Mouse (Mus musculus) stomach, postnatal 0 days (tissue): ENCODE results near the gene Acer1. TPM values are rescaled to one million over a fixed set of nuclear protein-coding genes. Genes with fewer than 3 reads are reported as not detected.
A peak's percentile ranks its signal among the peaks of the same experiment; 100 is the strongest.

Source experiments
- ATAC-seq: fragments of 200-750 bp; cut with Nextera tagmentation; 2 replicates; pipeline ENCODE4 v1.8.0; 2017; ENCODE audit not compliant: low FRiP score, low TSS enrichment
- DNase-seq: peaks from one replicate; pipeline ENCODE4 v3.0.0-alpha.2; 2016; ENCODE audit warnings: low spot score
- H3K27ac ChIP-seq: fragments of 300-500 bp; sonication (generic); replicated peaks from 2 replicates; pipeline ENCODE4 v1.5.1; 2014; ENCODE audit warnings: mild to moderate bottlenecking, control low read depth
- H3K27me3 ChIP-seq: fragments of 300-500 bp; sonication (generic); 2 replicates; pipeline ENCODE4 v1.6.1; 2014; ENCODE audit warnings: low read length; ENCODE audit not compliant: control insufficient read depth, insufficient read depth
- H3K36me3 ChIP-seq: fragments of 300-500 bp; sonication (generic); 2 replicates; pipeline ENCODE4 v1.6.1; 2014; ENCODE audit warnings: low read length, mixed read lengths; ENCODE audit not compliant: control insufficient read depth, insufficient read depth
- H3K4me1 ChIP-seq: fragments of 300-500 bp; sonication (generic); replicated peaks from 2 replicates; pipeline ENCODE4 v1.6.1; 2014; ENCODE audit warnings: antibody characterized with exemption; ENCODE audit not compliant: control insufficient read depth, insufficient read depth
- H3K4me2 ChIP-seq: fragments of 300-500 bp; sonication (generic); replicated peaks from 2 replicates; pipeline ENCODE4 v1.6.1; 2014; ENCODE audit warnings: low read depth, mild to moderate bottlenecking, control low read depth, moderate library complexity
- H3K4me3 ChIP-seq: fragments of 300-500 bp; sonication (generic); 2 replicates; pipeline ENCODE4 v1.5.1; 2014; ENCODE audit warnings: low read depth, low read length, control low read depth
- H3K9ac ChIP-seq: fragments of 300-500 bp; sonication (generic); 2 replicates; pipeline ENCODE4 v1.6.1; 2014; ENCODE audit warnings: mild to moderate bottlenecking, low read length, control low read depth, mixed read lengths
- H3K9me3 ChIP-seq: fragments of 300-500 bp; sonication (generic); 2 replicates; pipeline ENCODE4 v1.6.1; 2016; ENCODE audit warnings: low read length; ENCODE audit not compliant: control insufficient read depth
- CTCF ChIP-seq: IDR thresholded peaks from 2 replicates; pipeline ENCODE4 v1.5.1; 2016; ENCODE audit warnings: antibody characterized with exemption, low read depth, mild to moderate bottlenecking, moderate library complexity
- EP300 ChIP-seq: optimal IDR thresholded peaks from 2 replicates; pipeline ENCODE3; 2016; ENCODE audit warnings: antibody characterized with exemption
- WGBS: fragments of 180-500 bp; shearing (Covaris S2); extraction: QIAGEN DNeasy Blood & Tissue Kit; methylation state at CpG from one replicate; pipeline ENCODE4 v1.1.7; 2014; 5-methylcytosine and 5-hydroxymethylcytosine counted together
- polyA plus RNA-seq: library from polyadenylated mRNA; unstranded; fragments of >200 nt; fragmentation: Nextera tagmentation; extraction: Ambion mirVana; gene quantifications from 2 replicates; pipeline ENCODE4 v1.2.1, GENCODE M21; 2015

The Acer1 gene
- polyA plus RNA-seq, 1 experiment from 2014 or later = 13.5 TPM

DNA sequence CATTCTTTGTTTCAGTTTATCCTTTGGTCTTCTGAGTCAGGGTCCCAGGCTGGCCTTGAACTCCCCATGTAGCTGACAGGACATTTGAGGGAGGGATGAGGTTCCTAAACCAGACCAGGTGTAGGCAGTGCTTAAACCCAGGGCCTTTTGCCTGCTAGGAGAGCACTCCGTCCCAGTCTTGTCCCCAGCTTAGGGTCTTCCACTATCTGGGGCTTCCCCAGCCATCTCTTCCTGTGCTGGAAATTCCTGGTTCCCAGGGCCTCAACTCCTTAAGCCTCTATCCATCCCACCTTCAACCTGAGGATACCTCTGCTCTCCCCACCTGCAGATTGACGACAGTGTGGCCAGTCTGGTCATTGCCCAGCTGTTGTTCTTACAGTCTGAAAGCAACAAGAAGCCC lies 9.0 kb upstream of the Acer1 start:
- Histone ChIP-seq H3K9me3 (no peaks in the 10 kb centered on the region), H3K27me3 (no peaks in the 10 kb centered on the region), H3K9ac (peak overlapping the region; percentile 74), H3K4me2 (peak overlapping the region; percentile 83), H3K4me3 (peak overlapping the region; percentile 66), H3K36me3 (peaks cover 17% of the 10 kb centered on the region; the same call in 1 of the 2 replicates), H3K27ac (no peak overlapping the region), H3K4me1 (no peaks in the 10 kb centered on the region; the same call in 1 of the 2 replicates)
- DNase-seq = no peak
- 68% methylated on average over 2 of the region's 2 CpGs for WGBS
- ATAC-seq = no peak
- TF ChIP-seq EP300 = no peak
- TF ChIP-seq CTCF = no peak

DNA sequence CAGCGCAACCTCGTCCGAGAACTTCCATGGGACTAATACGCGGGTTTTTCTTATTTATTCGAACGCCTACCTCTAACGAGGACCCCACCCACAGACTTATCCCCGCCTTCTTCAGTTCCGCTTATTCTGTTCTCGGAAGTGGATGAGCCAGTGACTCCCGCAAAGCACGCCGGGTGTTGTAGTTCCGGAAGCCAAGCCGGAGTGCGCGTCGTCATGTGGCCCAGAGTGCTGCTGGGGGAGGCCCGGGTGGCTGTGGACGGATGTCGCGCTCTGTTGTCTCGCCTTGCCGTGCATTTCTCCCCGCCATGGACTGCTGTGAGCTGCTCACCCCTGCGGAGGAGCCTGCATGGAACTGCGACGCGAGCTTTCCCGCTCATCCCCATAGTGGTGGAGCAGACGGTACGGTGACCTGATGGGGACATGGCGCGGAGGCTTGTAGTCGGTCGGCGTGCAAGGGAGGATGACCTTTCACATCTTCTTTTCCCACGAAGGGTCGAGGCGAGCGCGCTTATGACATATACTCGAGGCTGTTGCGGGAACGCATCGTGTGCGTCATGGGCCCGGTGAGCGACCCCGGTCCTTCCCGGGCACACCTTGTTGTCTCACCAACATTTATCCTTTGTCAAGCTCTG lies 8.3 kb upstream of the Acer1 start, which contains the start of gene Clpp:
Gene Clpp (plus strand): TSS at position 191 of the 632 bp plus-strand sequence.
- Histone ChIP-seq H3K27me3 (no peaks in the 10 kb centered on the region), H3K9ac (peak within 1 kb of the TSS; percentile 74), H3K27ac (peak within 1 kb of the TSS; percentile 58; the same call in 1 of the 2 replicates), H3K4me1 (no peaks in the 10 kb centered on the region; the same call in 1 of the 2 replicates), H3K4me3 (peak within 1 kb of the TSS; percentile 66), H3K36me3 (peaks cover 12% of the 10 kb centered on the region; the same call in 1 of the 2 replicates), H3K4me2 (peak within 1 kb of the TSS; percentile 83), H3K9me3 (no peaks in the 10 kb centered on the region)
- DNase-seq (peak; percentile 95), ATAC-seq (peak; percentile 96)
- TF ChIP-seq CTCF (no peak), EP300 (no peak)
- WGBS = under 1% methylated on average over 52 of the region's 52 CpGs

DNA sequence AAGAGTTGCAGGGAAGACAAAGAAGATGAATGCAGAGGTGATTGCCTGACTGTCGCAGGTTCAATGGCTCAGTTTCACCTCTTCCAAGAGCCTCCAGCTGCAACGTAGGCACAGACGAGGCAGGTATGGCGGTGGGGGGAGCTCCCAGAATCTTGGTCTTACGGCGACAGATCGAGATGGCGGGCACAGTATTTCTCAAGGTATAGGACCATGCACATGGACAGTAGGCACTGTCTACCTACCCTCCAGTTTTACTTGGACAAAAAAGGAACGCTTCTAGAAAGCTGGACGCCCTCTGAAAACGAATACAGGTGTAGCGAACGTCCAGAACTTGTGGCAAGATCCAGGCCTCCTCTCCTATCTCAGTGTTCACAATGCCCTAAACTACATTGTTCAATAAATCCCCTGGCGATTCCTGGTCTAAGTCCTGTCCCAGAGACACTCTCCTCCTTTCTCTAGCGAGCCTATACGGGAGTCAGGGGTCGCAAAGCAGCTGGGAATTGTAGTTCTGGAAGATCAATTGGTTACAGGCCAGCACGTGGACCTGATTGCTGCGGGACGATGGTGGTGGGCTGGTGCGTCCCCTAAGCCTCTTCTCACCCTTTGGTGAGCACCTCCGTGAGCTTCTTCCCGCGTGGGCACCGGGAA lies 7.7 kb upstream of the Acer1 start:
- peak overlapping the region; percentile 66 for H3K4me3 ChIP-seq
- ATAC-seq = peak; percentile 89
- peaks cover 12% of the 10 kb centered on the region; the same call in 1 of the 2 replicates for H3K36me3 ChIP-seq
- H3K27me3 ChIP-seq = no peaks in the 10 kb centered on the region
- peak overlapping the region; percentile 63 for H3K9ac ChIP-seq
- WGBS = 3% methylated on average over 25 of the region's 25 CpGs
- no peaks in the 10 kb centered on the region for H3K9me3 ChIP-seq
- peak overlapping the region; percentile 83 for H3K4me2 ChIP-seq
- TF ChIP-seq CTCF = no peak; the same call in none of the 2 replicates
- TF ChIP-seq EP300 = no peak
- DNase-seq = no peak
- H3K4me1 ChIP-seq = no peaks in the 10 kb centered on the region; the same call in 1 of the 2 replicates
- H3K27ac ChIP-seq = peak overlapping the region; percentile 58; the same call in 1 of the 2 replicates

DNA sequence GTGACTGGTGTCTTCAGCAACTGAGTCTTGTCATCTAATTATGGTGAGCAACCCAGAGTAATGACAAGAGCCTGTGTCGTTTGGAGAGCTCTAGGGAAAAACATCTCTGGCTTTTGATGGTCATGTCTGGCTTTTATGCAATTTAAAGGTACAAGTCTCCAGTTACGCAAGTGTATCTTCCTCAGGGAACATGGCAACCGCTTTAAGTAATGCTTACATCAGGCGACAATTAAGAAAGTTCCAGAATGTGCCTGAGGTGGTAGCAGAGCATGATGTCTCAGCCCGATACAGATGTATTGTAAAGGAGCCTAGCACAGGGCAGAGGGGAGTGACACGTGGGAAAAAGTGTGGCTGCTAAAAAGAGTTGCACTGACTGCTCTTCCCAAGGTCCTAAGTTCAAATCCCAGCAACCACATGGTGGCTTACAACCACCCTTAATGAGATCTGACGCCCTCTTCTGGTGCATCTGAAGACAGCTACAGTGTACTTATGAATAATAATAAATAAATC lies 7.0 kb upstream of the Acer1 start:
- Histone ChIP-seq H3K9ac (no peak overlapping the region), H3K4me1 (no peaks in the 10 kb centered on the region; the same call in 1 of the 2 replicates)

GRCm38 (mm10) chr17:56988441-56988840 lies 6.5 kb upstream of the Acer1 start:
- TF ChIP-seq CTCF = peak; percentile 45
- TF ChIP-seq EP300 = no peak
- DNase-seq (peak; percentile 10), ATAC-seq (no peak)
- Histone ChIP-seq H3K9me3 (no peaks in the 10 kb centered on the region), H3K9ac (no peak overlapping the region), H3K27ac (no peak overlapping the region), H3K4me1 (no peaks in the 10 kb centered on the region; the same call in 1 of the 2 replicates), H3K27me3 (no peaks in the 10 kb centered on the region), H3K4me2 (no peak overlapping the region), H3K36me3 (peaks cover 8% of the 10 kb centered on the region; the same call in 1 of the 2 replicates), H3K4me3 (no peak overlapping the region)
- 83% methylated on average over 7 of the region's 7 CpGs for WGBS

More for the DNA sequence above, 7.0 kb upstream of the Acer1 start:
- TF ChIP-seq EP300 (no peak), CTCF (peak; percentile 40)
- 65% methylated on average over 7 of the region's 7 CpGs for WGBS
- Histone ChIP-seq H3K36me3 (peaks cover 12% of the 10 kb centered on the region; the same call in 1 of the 2 replicates), H3K4me2 (peak overlapping the region; percentile 83), H3K4me3 (no peak overlapping the region; the same call in 1 of the 2 replicates), H3K27ac (no peak overlapping the region), H3K9me3 (no peaks in the 10 kb centered on the region), H3K27me3 (no peaks in the 10 kb centered on the region)
- no peak for ATAC-seq
- DNase-seq = peak; percentile 10
